Mouse (Mus musculus): ENCODE data around the gene Rab33a. TPM values are rescaled to one million over a fixed set of nuclear protein-coding genes. Genes with fewer than 3 reads are reported as not detected.

The Rab33a gene
- 88.5 and 98.7 TPM in 2 replicates for polyA plus RNA-seq (2015; fragmentation: Nextera tagmentation; extraction: Ambion mirVana)

- peak within 1 kb of the TSS; percentile 65 for H3K4me2 ChIP-seq (ENCODE audit: low read length)
- peak; percentile 72 for ATAC-seq
- peak within 1 kb of the TSS; percentile 53 for H3K4me3 ChIP-seq (ENCODE audit: low read length)
- no peaks in the 10 kb centered on the region for H3K9me3 ChIP-seq (ENCODE audit: control insufficient read depth, low read length)
- H3K9ac ChIP-seq (ENCODE audit: low read depth, low read length): peak within 1 kb of the TSS; percentile 74
- peak within 1 kb of the TSS; percentile 91 for H3K27ac ChIP-seq (ENCODE audit: low read depth, low read length)
- WGBS: 37% methylated on average over 27 of the region's 33 CpGs
- H3K36me3 ChIP-seq (ENCODE audit: control insufficient read depth, insufficient read depth, low read length): no peaks in the 10 kb centered on the region
- no peaks in the 10 kb centered on the region for H3K27me3 ChIP-seq (replicated peaks; ENCODE audit: control insufficient read depth, insufficient read depth, low read length)
- peaks cover 11% of the 10 kb centered on the region for H3K4me1 ChIP-seq (ENCODE audit: control insufficient read depth, insufficient read depth, low read depth, low read length)
Observed at GRCm38 (mm10) chrX:48518808-48519548, at the start of gene Rab33a. Gene Rab33a (plus strand): TSS chrX:48519285.

DNA sequence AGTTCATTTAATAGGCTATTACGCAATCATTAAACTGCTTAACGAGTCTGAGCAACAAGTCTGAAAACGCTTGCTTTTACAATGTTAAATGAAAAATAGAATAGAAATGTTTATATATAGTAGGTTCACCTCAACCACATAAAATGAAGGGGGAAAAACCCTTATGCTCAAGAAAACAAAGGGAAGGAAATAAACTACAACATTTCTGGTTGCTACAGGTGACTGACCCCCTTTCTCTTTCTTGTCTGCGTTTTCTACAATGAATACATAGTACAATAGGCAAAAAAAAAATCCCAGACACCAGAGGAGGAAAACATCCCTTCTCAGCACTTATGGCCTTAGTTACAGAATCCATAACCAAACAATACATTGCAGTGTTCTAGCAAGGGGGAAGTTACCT lies 38.0 kb upstream of the Rab33a start:
- Histone ChIP-seq H3K36me3 (ENCODE audit: control insufficient read depth, insufficient read depth, low read length) (no peaks in the 10 kb centered on the region; the same call in 1 of the 2 replicates), H3K27ac (ENCODE audit: low read depth, low read length) (no peak overlapping the region), H3K27me3 (replicated peaks; ENCODE audit: control insufficient read depth, insufficient read depth, low read length) (no peaks in the 10 kb centered on the region), H3K9me3 (ENCODE audit: control insufficient read depth, low read length) (no peaks in the 10 kb centered on the region), H3K4me2 (ENCODE audit: low read length) (no peak overlapping the region), H3K9ac (ENCODE audit: low read depth, low read length) (no peak overlapping the region), H3K4me3 (ENCODE audit: low read length) (no peak overlapping the region), H3K4me1 (ENCODE audit: control insufficient read depth, insufficient read depth, low read depth, low read length) (no peaks in the 10 kb centered on the region)
- ATAC-seq: no peak
- 82% methylated on average over 4 of the region's 4 CpGs for WGBS

- ATAC-seq: no peak
- Histone ChIP-seq H3K27ac (ENCODE audit: low read depth, low read length) (no peak overlapping the region), H3K4me1 (ENCODE audit: control insufficient read depth, insufficient read depth, low read depth, low read length) (no peaks in the 10 kb centered on the region), H3K4me3 (ENCODE audit: low read length) (no peak overlapping the region), H3K36me3 (ENCODE audit: control insufficient read depth, insufficient read depth, low read length) (no peaks in the 10 kb centered on the region; the same call in 1 of the 2 replicates), H3K9ac (ENCODE audit: low read depth, low read length) (no peak overlapping the region), H3K9me3 (ENCODE audit: control insufficient read depth, low read length) (no peaks in the 10 kb centered on the region), H3K4me2 (ENCODE audit: low read length) (no peak overlapping the region), H3K27me3 (replicated peaks; ENCODE audit: control insufficient read depth, insufficient read depth, low read length) (no peaks in the 10 kb centered on the region)
- 96% methylated on average over 7 of the region's 7 CpGs for WGBS
Observed at GRCm38 (mm10) chrX:48481687-48482086, 37.4 kb upstream of the Rab33a start.

DNA sequence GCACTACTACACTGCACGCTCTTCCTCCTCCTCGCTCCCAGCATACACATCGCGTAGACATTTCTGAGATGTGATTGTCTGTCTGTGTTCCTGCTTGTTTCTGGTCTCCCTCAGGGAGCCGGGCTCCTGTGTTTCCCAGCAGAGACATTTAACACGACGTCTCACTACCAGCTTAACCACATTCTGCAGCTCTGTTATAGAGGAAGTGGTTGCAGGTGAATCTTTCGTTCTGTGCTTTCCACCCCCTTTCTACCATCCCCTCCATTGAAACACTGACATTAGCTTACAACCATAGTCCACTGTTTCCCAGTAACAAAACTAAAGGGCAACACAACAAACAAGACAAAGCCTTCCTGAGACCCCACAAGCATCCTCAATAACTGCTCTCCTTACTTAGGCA lies 25.3 kb upstream of the Rab33a start:
- H3K27me3 ChIP-seq (replicated peaks; ENCODE audit: control insufficient read depth, insufficient read depth, low read length): no peaks in the 10 kb centered on the region
- no peak for ATAC-seq
- no peak overlapping the region for H3K4me3 ChIP-seq (ENCODE audit: low read length)
- 94% methylated on average over 8 of the region's 8 CpGs for WGBS
- no peak overlapping the region for H3K27ac ChIP-seq (ENCODE audit: low read depth, low read length)
- no peaks in the 10 kb centered on the region for H3K4me1 ChIP-seq (ENCODE audit: control insufficient read depth, insufficient read depth, low read depth, low read length)
- H3K36me3 ChIP-seq (ENCODE audit: control insufficient read depth, insufficient read depth, low read length): peaks cover 2% of the 10 kb centered on the region; the same call in 1 of the 2 replicates
- H3K9me3 ChIP-seq (ENCODE audit: control insufficient read depth, low read length): no peaks in the 10 kb centered on the region
- H3K9ac ChIP-seq (ENCODE audit: low read depth, low read length): no peak overlapping the region
- H3K4me2 ChIP-seq (ENCODE audit: low read length): no peak overlapping the region

DNA sequence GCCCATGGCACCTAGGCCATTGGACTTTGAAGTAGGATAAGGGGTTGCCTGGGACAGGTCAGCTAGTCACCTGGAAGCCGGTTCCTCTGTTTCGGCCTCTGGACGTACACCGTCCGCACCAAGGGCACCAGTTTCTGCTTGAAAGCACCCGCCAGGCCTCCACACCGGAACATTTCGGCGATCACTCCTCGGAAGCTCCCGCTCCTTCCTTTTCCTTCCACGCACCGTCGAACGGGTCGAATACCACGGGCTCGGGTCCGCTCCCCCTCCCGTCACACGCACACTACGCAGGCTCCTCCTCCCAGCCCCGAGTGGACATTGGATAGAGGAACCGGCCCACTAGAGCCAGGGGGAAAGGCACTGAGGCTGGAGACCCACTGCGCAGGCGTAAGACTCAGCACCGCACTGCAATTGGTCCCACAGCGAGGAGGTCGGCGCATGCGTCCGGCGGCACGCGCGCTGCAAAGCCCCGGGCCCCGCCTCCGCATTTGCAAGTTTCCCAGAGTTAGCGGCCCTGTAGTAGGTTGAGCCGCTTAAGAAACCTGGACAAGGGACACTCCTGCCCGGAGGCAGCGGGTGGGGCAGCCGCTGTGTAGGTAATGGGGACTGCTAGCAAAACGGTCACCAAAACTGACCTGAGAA lies 5.8 kb upstream of the Rab33a start, which contains the start of gene Aifm1:
Gene Aifm1, minus strand, starts transcription at position 398 of the 642 bp plus-strand sequence.
- peak; percentile 99 for ATAC-seq
- H3K36me3 ChIP-seq (ENCODE audit: control insufficient read depth, insufficient read depth, low read length): no peaks in the 10 kb centered on the region
- WGBS: 11% methylated on average over 43 of the region's 45 CpGs
- peaks cover 2% of the 10 kb centered on the region for H3K4me1 ChIP-seq (ENCODE audit: control insufficient read depth, insufficient read depth, low read depth, low read length)
- H3K9ac ChIP-seq (ENCODE audit: low read depth, low read length): peak within 1 kb of the TSS; percentile 73
- H3K4me3 ChIP-seq (ENCODE audit: low read length): peak within 1 kb of the TSS; percentile 57
- no peaks in the 10 kb centered on the region for H3K27me3 ChIP-seq (replicated peaks; ENCODE audit: control insufficient read depth, insufficient read depth, low read length)
- peak within 1 kb of the TSS; percentile 64 for H3K4me2 ChIP-seq (ENCODE audit: low read length)
- no peaks in the 10 kb centered on the region for H3K9me3 ChIP-seq (ENCODE audit: control insufficient read depth, low read length)
- H3K27ac ChIP-seq (ENCODE audit: low read depth, low read length): 0 out of 2 replicates have a peak within 1 kb of the TSS, but pooled peaks have one; percentile 44

DNA sequence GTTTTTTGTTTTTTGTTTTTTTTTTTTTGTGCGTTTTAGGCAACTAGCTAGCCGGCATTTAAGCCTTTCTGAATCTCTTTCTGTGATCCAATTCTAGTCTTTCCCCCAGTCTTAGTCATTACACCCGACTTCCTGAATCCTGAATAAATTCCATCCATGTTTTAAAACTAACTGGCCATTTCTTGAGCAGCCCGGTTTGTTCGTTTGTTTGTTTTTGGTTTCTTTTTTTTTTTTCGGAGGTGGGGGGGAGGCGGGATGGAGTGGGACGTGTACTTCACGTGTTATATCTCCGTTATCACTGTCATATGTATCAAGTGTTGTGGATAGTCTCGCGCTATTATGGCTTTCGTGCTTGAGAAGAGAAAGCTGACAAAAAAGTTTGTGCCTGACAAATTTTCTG lies 5.3 kb upstream of the Rab33a start:
- H3K9ac ChIP-seq (ENCODE audit: low read depth, low read length): peak overlapping the region; percentile 35; the same call in 1 of the 2 replicates
- no peak overlapping the region for H3K27ac ChIP-seq (ENCODE audit: low read depth, low read length)
- peak overlapping the region; percentile 57 for H3K4me3 ChIP-seq (ENCODE audit: low read length)
- H3K27me3 ChIP-seq (replicated peaks; ENCODE audit: control insufficient read depth, insufficient read depth, low read length): no peaks in the 10 kb centered on the region
- H3K4me2 ChIP-seq (ENCODE audit: low read length): peak overlapping the region; percentile 48
- WGBS: 13% methylated on average over 13 of the region's 13 CpGs
- H3K9me3 ChIP-seq (ENCODE audit: control insufficient read depth, low read length): no peaks in the 10 kb centered on the region
- H3K36me3 ChIP-seq (ENCODE audit: control insufficient read depth, insufficient read depth, low read length): no peaks in the 10 kb centered on the region
- H3K4me1 ChIP-seq (ENCODE audit: control insufficient read depth, insufficient read depth, low read depth, low read length): peaks cover 2% of the 10 kb centered on the region
- no peak for ATAC-seq

DNA sequence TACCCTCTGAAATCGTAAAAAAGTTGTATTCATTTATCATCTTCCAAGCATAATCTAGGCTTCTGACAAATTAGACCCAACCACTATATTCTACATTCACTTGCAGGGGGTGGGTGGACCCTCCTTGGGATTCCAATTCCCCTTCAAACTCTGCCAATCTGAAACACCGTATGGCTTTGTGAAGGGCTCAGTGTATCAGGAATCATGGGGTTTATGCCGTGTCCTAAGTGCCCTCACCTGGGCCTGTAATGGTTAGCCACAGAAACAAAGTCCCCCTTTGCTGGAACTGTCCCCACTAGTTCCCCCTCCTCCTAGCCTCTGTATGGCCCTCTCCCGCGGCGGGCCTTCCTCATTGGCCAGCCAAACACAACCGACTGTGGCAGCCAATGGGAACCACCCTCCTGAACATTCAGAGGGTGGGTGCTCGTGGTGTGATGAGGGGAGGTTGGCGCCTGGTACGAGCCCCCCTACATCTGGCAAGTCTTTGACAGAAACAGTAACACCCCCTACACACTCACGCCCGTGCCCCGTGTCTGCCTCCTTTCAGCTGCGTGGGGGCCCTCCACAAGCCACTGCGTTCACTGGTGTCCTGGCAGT lies 776 bp upstream of the Rab33a start:
- H3K4me1 ChIP-seq (ENCODE audit: control insufficient read depth, insufficient read depth, low read depth, low read length): peaks cover 11% of the 10 kb centered on the region
- peak; percentile 95 for ATAC-seq
- 23% methylated on average over 15 of the region's 15 CpGs for WGBS
- no peaks in the 10 kb centered on the region for H3K36me3 ChIP-seq (ENCODE audit: control insufficient read depth, insufficient read depth, low read length)
- peak overlapping the region; percentile 53 for H3K4me3 ChIP-seq (ENCODE audit: low read length)
- H3K27me3 ChIP-seq (replicated peaks; ENCODE audit: control insufficient read depth, insufficient read depth, low read length): no peaks in the 10 kb centered on the region
- H3K27ac ChIP-seq (ENCODE audit: low read depth, low read length): peak overlapping the region; percentile 91
- H3K9ac ChIP-seq (ENCODE audit: low read depth, low read length): peak overlapping the region; percentile 74
- no peaks in the 10 kb centered on the region for H3K9me3 ChIP-seq (ENCODE audit: control insufficient read depth, low read length)
- H3K4me2 ChIP-seq (ENCODE audit: low read length): peak overlapping the region; percentile 65

DNA sequence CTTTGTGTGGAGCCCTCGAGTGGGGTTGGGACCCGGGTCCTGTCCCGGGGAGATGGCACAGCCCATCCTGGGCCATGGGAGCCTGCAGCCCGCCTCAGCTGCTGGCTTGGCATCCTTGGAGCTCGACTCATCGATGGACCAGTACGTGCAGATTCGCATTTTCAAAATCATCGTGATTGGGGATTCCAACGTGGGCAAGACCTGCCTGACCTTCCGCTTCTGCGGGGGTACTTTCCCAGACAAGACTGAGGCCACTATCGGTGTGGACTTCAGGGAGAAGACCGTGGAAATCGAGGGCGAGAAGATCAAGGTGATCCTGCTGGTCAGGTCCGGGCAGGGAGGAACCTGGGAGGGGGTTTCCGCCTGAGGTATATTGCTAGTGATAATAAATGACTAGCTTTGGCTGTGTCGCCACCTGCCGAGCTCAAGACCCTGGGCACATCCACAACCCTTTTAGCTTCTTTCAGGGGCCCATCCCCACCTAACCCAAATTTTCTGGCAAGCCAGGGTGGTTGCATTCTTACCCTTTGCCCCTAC lies 532 bp downstream of the Rab33a start:
- H3K9ac ChIP-seq (ENCODE audit: low read depth, low read length): peak overlapping the region; percentile 74
- 23% methylated on average over 20 of the region's 20 CpGs for WGBS

DNA sequence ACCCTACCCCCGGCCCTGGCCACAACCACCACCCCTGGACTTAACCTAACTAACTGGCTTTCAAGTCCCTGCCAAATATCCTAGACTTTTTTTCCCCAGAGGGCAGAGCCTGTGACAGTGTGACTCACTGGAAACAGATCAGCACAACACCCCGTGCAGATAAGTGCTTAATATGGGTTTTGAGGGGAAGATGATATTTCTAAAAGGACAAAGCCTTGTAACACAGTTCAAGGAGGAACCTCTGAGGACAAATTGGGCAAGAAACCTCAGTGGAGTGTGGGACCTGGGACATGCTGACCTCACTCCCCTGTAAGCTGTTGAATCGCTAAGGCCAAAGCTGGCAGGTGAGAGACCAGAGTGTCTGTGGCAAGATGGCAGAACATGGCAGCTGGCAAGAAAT lies 2.6 kb downstream of the Rab33a start:
- Histone ChIP-seq H3K4me2 (ENCODE audit: low read length) (peak overlapping the region; percentile 65), H3K4me1 (ENCODE audit: control insufficient read depth, insufficient read depth, low read depth, low read length) (peaks cover 11% of the 10 kb centered on the region), H3K36me3 (ENCODE audit: control insufficient read depth, insufficient read depth, low read length) (no peaks in the 10 kb centered on the region), H3K9me3 (ENCODE audit: control insufficient read depth, low read length) (no peaks in the 10 kb centered on the region), H3K9ac (ENCODE audit: low read depth, low read length) (no peak overlapping the region), H3K27me3 (replicated peaks; ENCODE audit: control insufficient read depth, insufficient read depth, low read length) (no peaks in the 10 kb centered on the region), H3K27ac (ENCODE audit: low read depth, low read length) (no peak overlapping the region), H3K4me3 (ENCODE audit: low read length) (peak overlapping the region; percentile 4; the same call in 1 of the 2 replicates)
- WGBS: 85% methylated on average over 3 of the region's 3 CpGs
- ATAC-seq: no peak

More for the DNA sequence above, 532 bp downstream of the Rab33a start:
- Histone ChIP-seq H3K27me3 (replicated peaks; ENCODE audit: control insufficient read depth, insufficient read depth, low read length) (no peaks in the 10 kb centered on the region), H3K4me2 (ENCODE audit: low read length) (peak overlapping the region; percentile 65), H3K4me3 (ENCODE audit: low read length) (peak overlapping the region; percentile 53), H3K9me3 (ENCODE audit: control insufficient read depth, low read length) (no peaks in the 10 kb centered on the region), H3K36me3 (ENCODE audit: control insufficient read depth, insufficient read depth, low read length) (no peaks in the 10 kb centered on the region), H3K27ac (ENCODE audit: low read depth, low read length) (peak overlapping the region; percentile 91), H3K4me1 (ENCODE audit: control insufficient read depth, insufficient read depth, low read depth, low read length) (peaks cover 11% of the 10 kb centered on the region)
- no peak for ATAC-seq
